Mouse (Mus musculus) CH12.LX (cell line): ENCODE results near the gene Ceacam19. TPM values are rescaled to one million over a fixed set of nuclear protein-coding genes. Genes with fewer than 3 reads are reported as not detected.

Experiments used
- DNase-seq: peaks from one replicate; pipeline ENCODE4 v3.0.0-alpha.2; 2013; ENCODE audit errors: extremely low read depth
- H3K27ac ChIP-seq: 2 replicates; pipeline ENCODE4 v1.5.1; 2012; ENCODE audit warnings: low read depth, mild to moderate bottlenecking, control low read depth, moderate library complexity; ENCODE audit not compliant: insufficient read depth
- H3K27me3 ChIP-seq: replicated peaks from 2 replicates; pipeline ENCODE3; 2012; ENCODE audit warnings: inconsistent platforms
- H3K36me3 ChIP-seq, 2 experiments: replicated peaks in 1 of 2; 2 replicates each; pipeline versions ENCODE3 to v1.6.1; 2012; ENCODE audit warnings: inconsistent platforms in 1 of 2, low read length in 1 of 2, mild to moderate bottlenecking in 1 of 2, mixed read lengths in 1 of 2, moderate library complexity in 1 of 2; ENCODE audit not compliant: control insufficient read depth in 1 of 2, insufficient read depth in 1 of 2
- H3K4me1 ChIP-seq, 2 experiments: 2 replicates each; pipeline ENCODE4 v1.6.1; 2012; ENCODE audit warnings: inconsistent platforms in 1 of 2, moderate library complexity in 1 of 2; ENCODE audit not compliant: insufficient read depth in 2 of 2, control insufficient read depth in 1 of 2
- H3K4me2 ChIP-seq: 2 replicates; pipeline ENCODE4 v1.6.1; 2012; ENCODE audit warnings: low read depth, mild to moderate bottlenecking, control low read depth; ENCODE audit not compliant: poor library complexity, insufficient read depth, severe bottlenecking
- H3K4me3 ChIP-seq, 3 experiments: fragments of 150-350 bp in 1 of 3; sonication (generic) in 1 of 3; replicated peaks in 1 of 3; 2 replicates each; pipeline versions ENCODE3 to v1.5.1; 2011 to 2012; ENCODE audit warnings: low read depth in 2 of 3, low read length in 2 of 3, mild to moderate bottlenecking in 2 of 3, moderate library complexity in 2 of 3, control low read depth in 1 of 3, improper control_type of control experiment in 1 of 3, inconsistent platforms in 1 of 3, mixed read lengths in 1 of 3; ENCODE audit not compliant: poor library complexity in 1 of 3
- H3K79me2 ChIP-seq: replicated peaks from 2 replicates; pipeline ENCODE4 v1.6.1; 2012; ENCODE audit warnings: mild to moderate bottlenecking, moderate library complexity; ENCODE audit not compliant: control insufficient read depth, poor library complexity, insufficient read depth, severe bottlenecking; ENCODE audit errors: extremely low read depth
- H3K9ac ChIP-seq: 2 replicates; pipeline ENCODE4 v1.6.1; 2012; ENCODE audit warnings: low read depth, mild to moderate bottlenecking, control low read depth, moderate library complexity; ENCODE audit not compliant: insufficient read depth
- H3K9me3 ChIP-seq: replicated peaks from 2 replicates; pipeline ENCODE3; 2012; ENCODE audit warnings: low read length, inconsistent platforms, mixed read lengths
- BHLHE40 ChIP-seq: IDR thresholded peaks from 2 replicates; pipeline ENCODE4 v1.6.1; 2011; ENCODE audit warnings: mild to moderate bottlenecking, low read depth, low read length, improper control_type of control experiment
- CTCF ChIP-seq, 2 experiments: IDR thresholded peaks in 1 of 2; conservative IDR thresholded peaks in 1 of 2; 2 replicates each; pipeline ENCODE4 v1.5.1; 2011 to 2012; ENCODE audit warnings: low read depth in 2 of 2, low read length in 2 of 2, improper control_type of control experiment in 1 of 2, inconsistent platforms in 1 of 2, mild to moderate bottlenecking in 1 of 2, moderate library complexity in 1 of 2
- ELF1 ChIP-seq: IDR thresholded peaks from 2 replicates; pipeline ENCODE4 v1.6.1; 2014; ENCODE audit warnings: low read depth, mild to moderate bottlenecking, inconsistent platforms, low read length, improper control_type of control experiment
- ETS1 ChIP-seq: conservative IDR thresholded peaks from 2 replicates; pipeline ENCODE4 v1.6.1; 2012; ENCODE audit warnings: low read depth, mild to moderate bottlenecking, inconsistent platforms, low read length, improper control_type of control experiment, moderate library complexity
- IRF4 ChIP-seq: IDR thresholded peaks from 2 replicates; pipeline ENCODE4 v1.6.1; 2014; ENCODE audit warnings: low read depth, mild to moderate bottlenecking, inconsistent platforms, low read length, improper control_type of control experiment
- JUND ChIP-seq: conservative IDR thresholded peaks from 2 replicates; pipeline ENCODE4 v1.6.1; 2011; ENCODE audit warnings: low read depth, low read length, improper control_type of control experiment
- MAX ChIP-seq: IDR thresholded peaks from 2 replicates; pipeline ENCODE4 v1.6.1; 2011; ENCODE audit warnings: low read length, improper control_type of control experiment
- MEF2A ChIP-seq: IDR thresholded peaks from 2 replicates; pipeline ENCODE4 v1.6.1; 2014; ENCODE audit warnings: low read depth, mild to moderate bottlenecking, inconsistent platforms, low read length, improper control_type of control experiment, borderline replicate concordance
- MXI1 ChIP-seq: IDR thresholded peaks from 2 replicates; pipeline ENCODE4 v1.6.1; 2011; ENCODE audit warnings: mild to moderate bottlenecking, low read depth, low read length, improper control_type of control experiment
- NRF1 ChIP-seq: IDR thresholded peaks from 2 replicates; pipeline ENCODE4 v1.6.1; 2014; ENCODE audit warnings: low read depth, mild to moderate bottlenecking, inconsistent platforms, low read length, improper control_type of control experiment, moderate library complexity
- PAX5 ChIP-seq: IDR thresholded peaks from 2 replicates; pipeline ENCODE4 v1.6.1; 2012; ENCODE audit warnings: low read length, inconsistent platforms, mixed read lengths
- USF1 ChIP-seq: IDR thresholded peaks from 2 replicates; pipeline ENCODE4 v1.6.1; 2014; ENCODE audit warnings: low read depth, mild to moderate bottlenecking, inconsistent platforms, low read length, improper control_type of control experiment
- USF2 ChIP-seq: conservative IDR thresholded peaks from 2 replicates; pipeline ENCODE4 v1.6.1; 2011; ENCODE audit warnings: low read depth, low read length, improper control_type of control experiment
- ZC3H11A ChIP-seq: IDR thresholded peaks from 2 replicates; pipeline ENCODE4 v1.6.1; 2012; ENCODE audit warnings: low read depth, mild to moderate bottlenecking, inconsistent platforms, low read length, improper control_type of control experiment
- dilution Hi-C: fragments of 300-500 bp; cut with MboI; formaldehyde crosslinking; loops from 2 replicates; pipeline ENCODE4 v1.14.3; 2020; ENCODE audit warnings: low sequenced_read_pairs; ENCODE audit not compliant: extremely low pct_unique_long_range_greater_than_20kb, extremely low pct_ligation_motif_present
- in situ Hi-C: fragments of 300-500 bp; cut with MboI; formaldehyde crosslinking; loops from 3 replicates; pipeline ENCODE4 v1.14.3; 2019; ENCODE audit warnings: low sequenced_read_pairs, low pct_ligation_motif_present, low pct_unique_long_range_greater_than_20kb, mixed read lengths
- polyA plus RNA-seq: library from polyadenylated mRNA; unstranded; fragments of >175 nt; gene quantifications from 2 replicates; pipeline ENCODE4 v1.2.1, GENCODE M21; 2012; ENCODE audit warnings: low read depth; ENCODE audit not compliant: insufficient read length
- total RNA-seq, 2 experiments: library from RNA; depleted of rRNA; stranded (reverse); fragments of 300-350 nt in 1 of 2; fragments of >200 nt in 1 of 2; gene quantifications; 2 replicates each; pipeline ENCODE4 v1.2.3; 2012 to 2014

The Ceacam19 gene
- 0.04 and 0.08 TPM in 2 replicates for total RNA-seq (2012; rRNA removed)
- total RNA-seq (2014; rRNA removed) = not detected in 2 replicates
- polyA plus RNA-seq = not detected in 2 replicates

- Histone ChIP-seq H3K9me3 (no peaks in the 10 kb centered on the region), H3K27me3 (peaks cover 7% of the 10 kb centered on the region), H3K79me2 (no peaks in the 10 kb centered on the region), H3K9ac (no peak within 1 kb of the TSS), H3K4me2 (no peak within 1 kb of the TSS), H3K36me3 (no peaks in the 10 kb centered on the region), H3K4me3 (no peak within 1 kb of the TSS), H3K4me1 (peaks cover 2 to 9% of the 10 kb centered on the region in 2 experiments; a peak in 3 of 4 replicates), H3K27ac (no peak within 1 kb of the TSS)
- in situ Hi-C loops = no loop called here
- DNase-seq = no peak
- dilution Hi-C loops = no loop called here
- no peak for TF ChIP-seq IRF4
- TF ChIP-seq PAX5 = no peak
- TF ChIP-seq MXI1 = no peak
- TF ChIP-seq MEF2A = no peak
- TF ChIP-seq ELF1 = no peak
- TF ChIP-seq JUND = no peak
- no peak for TF ChIP-seq ETS1
- TF ChIP-seq NRF1 = no peak
- TF ChIP-seq ZC3H11A = no peak
- no peak for TF ChIP-seq CTCF (conservative IDR thresholded peaks at IDR 0.05 in 1 of 2, IDR thresholded peaks at IDR 0.05 in 1 of 2; ENCODE audit: low read depth in 2 of 2, low read length in 2 of 2)
- TF ChIP-seq BHLHE40 = no peak
Observed at GRCm38 (mm10) chr7:19887849-19888248, at the start of gene Ceacam19. Gene Ceacam19 (minus strand): TSS chr7:19887965.

DNA sequence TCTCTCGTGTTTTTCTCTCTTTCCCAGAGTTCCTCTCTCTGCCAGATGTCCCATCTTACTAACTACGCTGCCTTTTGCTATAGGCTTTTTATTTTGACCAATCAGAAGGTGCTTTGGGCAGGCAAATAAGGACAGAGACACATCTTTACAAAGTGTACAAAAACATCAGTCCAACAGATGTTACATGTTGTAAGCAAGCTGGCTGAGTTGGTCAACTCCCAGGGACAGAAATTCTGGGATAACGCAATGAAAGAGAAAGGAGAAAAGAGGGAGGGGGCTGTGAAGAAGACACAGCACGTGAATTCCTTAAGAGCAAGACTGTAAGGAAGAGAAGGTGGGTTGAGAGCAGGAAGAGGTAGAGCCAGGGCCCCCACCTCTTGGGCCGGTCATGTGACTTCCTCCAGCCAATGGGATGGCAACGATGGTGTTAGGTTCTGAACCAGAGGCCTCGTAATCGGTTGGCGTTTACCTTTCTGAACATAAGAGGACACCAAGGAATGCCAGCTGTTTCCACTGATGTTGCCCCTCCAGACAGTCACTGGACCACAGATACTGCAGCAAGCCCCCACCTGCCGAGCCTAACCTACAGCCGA lies 49.6 kb upstream of the Ceacam19 start:
- Histone ChIP-seq H3K9me3 (no peaks in the 10 kb centered on the region), H3K4me2 (no peak overlapping the region), H3K4me3 (no peak overlapping the region), H3K27me3 (no peaks in the 10 kb centered on the region), H3K27ac (no peak overlapping the region), H3K79me2 (no peaks in the 10 kb centered on the region), H3K9ac (no peak overlapping the region), H3K36me3 (no peaks in the 10 kb centered on the region), H3K4me1 (peaks cover 11 to 17% of the 10 kb centered on the region in 2 experiments; a peak in 3 of 4 replicates)
- TF ChIP-seq USF1 (peak; percentile 72), USF2 (peak; percentile 66), BHLHE40 (no peak), ELF1 (no peak)
- in situ Hi-C loops = no loop called here
- DNase-seq = no peak
- dilution Hi-C loops = no loop called here

- H3K4me1 ChIP-seq = peaks cover 11 to 17% of the 10 kb centered on the region in 2 experiments; a peak in 3 of 4 replicates
- no peak overlapping the region for H3K4me3 ChIP-seq
- no peak overlapping the region for H3K4me2 ChIP-seq
- H3K27ac ChIP-seq = no peak overlapping the region
- H3K79me2 ChIP-seq = no peaks in the 10 kb centered on the region
- in situ Hi-C loops (no loop called here), dilution Hi-C loops (no loop called here)
- no peaks in the 10 kb centered on the region for H3K36me3 ChIP-seq
- no peak for DNase-seq
- TF ChIP-seq MAX = no peak
- H3K9me3 ChIP-seq = no peaks in the 10 kb centered on the region
- H3K9ac ChIP-seq = no peak overlapping the region
- H3K27me3 ChIP-seq = no peaks in the 10 kb centered on the region
Observed at GRCm38 (mm10) chr7:19935961-19936360, 48.2 kb upstream of the Ceacam19 start.
